Mouse (Mus musculus): ENCODE results near the gene Prkg1.

DNA sequence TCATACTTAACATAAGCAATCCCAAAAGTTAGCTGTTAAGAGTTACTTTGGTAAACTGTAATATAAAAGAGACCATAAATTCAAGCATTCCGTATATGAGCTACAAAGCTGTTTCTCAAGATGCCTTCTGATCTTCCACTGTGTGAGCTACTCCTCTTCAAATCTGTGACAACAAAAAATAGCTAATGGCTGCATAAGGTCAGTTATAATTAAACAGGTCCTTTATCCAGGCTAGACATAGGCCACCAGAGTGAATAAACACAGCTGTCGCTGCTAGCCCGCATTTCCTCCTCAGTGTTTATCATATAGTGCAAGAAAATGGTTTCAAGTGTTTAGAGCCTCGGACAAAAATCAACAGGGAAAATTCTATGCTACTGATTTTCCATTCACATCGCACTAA lies 218.8 kb downstream of the Prkg1 start:
- TF ChIP-seq POLR2A (IDR thresholded peaks at IDR 0.05; ENCODE audit: extremely low read depth, insufficient read depth, low read length), result no peak
- TF ChIP-seq CTCF (IDR thresholded peaks at IDR 0.05; ENCODE audit: low read depth, low read length), result no peak
